Mouse (Mus musculus) heart, embryonic 15.5 days (tissue): Measurements from ENCODE around the gene Hoxb9. TPM values are rescaled to one million over a fixed set of nuclear protein-coding genes. Genes with fewer than 3 reads are reported as not detected.

Experiments used
- ATAC-seq: fragments of 200-750 bp; cut with Nextera tagmentation; replicated peaks from 2 replicates; pipeline ENCODE4 v1.8.0; 2017; ENCODE audit warnings: low read depth, moderate TSS enrichment; ENCODE audit not compliant: insufficient number of reproducible peaks, insufficient read depth, low FRiP score
- H3K27ac ChIP-seq: fragments of 300-500 bp; sonication (generic); 2 replicates; pipeline ENCODE4 v1.5.1; 2015; ENCODE audit warnings: mild to moderate bottlenecking, inconsistent platforms
- H3K27me3 ChIP-seq: fragments of 300-500 bp; sonication (generic); 2 replicates; pipeline ENCODE4 v1.6.1; 2015; ENCODE audit warnings: inconsistent platforms
- H3K36me3 ChIP-seq: fragments of 300-500 bp; sonication (generic); 2 replicates; pipeline ENCODE4 v1.6.1; 2015; ENCODE audit warnings: mild to moderate bottlenecking, inconsistent platforms
- H3K4me1 ChIP-seq: fragments of 300-500 bp; sonication (generic); replicated peaks from 2 replicates; pipeline ENCODE4 v1.6.1; 2015; ENCODE audit warnings: inconsistent platforms
- H3K4me2 ChIP-seq: fragments of 300-500 bp; sonication (generic); 2 replicates; pipeline ENCODE4 v1.6.1; 2015; ENCODE audit warnings: inconsistent platforms, mild to moderate bottlenecking, moderate library complexity
- H3K4me3 ChIP-seq: fragments of 300-500 bp; sonication (generic); 2 replicates; pipeline ENCODE4 v1.5.1; 2015; ENCODE audit warnings: mild to moderate bottlenecking, inconsistent platforms
- H3K9ac ChIP-seq: fragments of 300-500 bp; sonication (generic); 2 replicates; pipeline ENCODE4 v1.6.1; 2015; ENCODE audit warnings: mild to moderate bottlenecking, inconsistent platforms
- H3K9me3 ChIP-seq: fragments of 300-500 bp; sonication (generic); replicated peaks from 2 replicates; pipeline ENCODE4 v1.6.1; 2016; ENCODE audit warnings: inconsistent platforms
- WGBS: fragments of 180-500 bp; shearing (Covaris S2); methylation state at CpG from one replicate; pipeline ENCODE4 v1.1.7; 2015; ENCODE audit warnings: mixed read lengths; 5-methylcytosine and 5-hydroxymethylcytosine counted together
- polyA plus RNA-seq: library from polyadenylated mRNA; unstranded; fragments of >200 nt; fragmentation: Nextera tagmentation; extraction: Ambion mirVana; gene quantifications from 2 replicates; pipeline ENCODE4 v1.2.1, GENCODE M21; 2015

Gene Hoxb9
- polyA plus RNA-seq, 1 experiment from 2014 or later = 0.06 TPM

DNA sequence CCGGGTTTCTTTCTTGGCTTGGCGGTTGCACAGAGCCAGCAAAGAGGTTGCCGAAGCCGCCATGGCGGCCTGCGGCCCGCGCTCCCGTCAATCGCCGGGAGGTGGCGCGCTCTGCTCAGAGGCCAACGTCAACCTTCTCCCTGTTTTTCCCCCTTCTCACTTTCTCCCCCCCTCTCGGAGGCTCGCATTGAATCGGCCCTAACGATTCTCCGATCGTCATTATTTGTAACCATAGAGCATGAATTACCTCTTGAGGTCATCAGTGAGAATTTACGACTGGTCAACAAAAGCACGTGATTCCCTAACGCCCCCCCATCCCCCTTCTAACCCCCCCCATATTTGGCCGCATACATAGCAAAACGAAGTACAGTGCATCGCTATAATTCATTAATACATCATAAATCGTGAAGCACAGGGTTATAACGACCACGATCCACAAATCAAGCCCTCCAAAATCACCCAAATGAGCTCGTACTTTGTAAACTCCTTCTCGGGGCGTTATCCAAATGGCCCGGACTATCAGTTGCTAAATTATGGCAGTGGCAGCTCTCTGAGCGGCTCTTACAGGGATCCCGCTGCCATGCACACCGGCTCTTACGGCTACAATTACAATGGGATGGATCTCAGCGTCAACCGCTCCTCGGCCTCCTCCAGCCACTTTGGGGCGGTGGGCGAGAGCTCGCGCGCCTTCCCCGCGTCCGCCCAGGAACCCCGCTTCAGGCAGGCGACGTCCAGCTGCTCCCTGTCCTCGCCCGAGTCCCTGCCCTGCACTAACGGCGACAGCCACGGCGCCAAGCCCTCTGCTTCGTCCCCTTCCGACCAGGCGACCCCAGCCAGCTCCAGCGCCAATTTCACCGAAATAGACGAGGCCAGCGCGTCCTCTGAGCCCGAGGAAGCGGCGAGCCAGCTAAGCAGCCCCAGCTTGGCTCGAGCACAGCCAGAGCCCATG is 32.2 kb downstream of the Hoxb9 start, which contains the start of gene Hoxb5:
Gene Hoxb5, plus strand, starts transcription at position 186 of the 949 bp plus-strand sequence.
- H3K27me3 ChIP-seq = peaks cover 100% of the 10 kb centered on the region
- under 1% methylated on average over 69 of the region's 69 CpGs for WGBS
- H3K4me1 ChIP-seq = peaks cover 24% of the 10 kb centered on the region
- peak within 1 kb of the TSS; percentile 50 for H3K4me2 ChIP-seq
- no peak; the same call in 1 of the 2 replicates for ATAC-seq
- peak within 1 kb of the TSS; percentile 34; the same call in 1 of the 2 replicates for H3K9ac ChIP-seq
- H3K4me3 ChIP-seq = peak within 1 kb of the TSS; percentile 40
- no peaks in the 10 kb centered on the region for H3K9me3 ChIP-seq
- H3K36me3 ChIP-seq = no peaks in the 10 kb centered on the region
- peak within 1 kb of the TSS; percentile 11; the same call in 1 of the 2 replicates for H3K27ac ChIP-seq

DNA sequence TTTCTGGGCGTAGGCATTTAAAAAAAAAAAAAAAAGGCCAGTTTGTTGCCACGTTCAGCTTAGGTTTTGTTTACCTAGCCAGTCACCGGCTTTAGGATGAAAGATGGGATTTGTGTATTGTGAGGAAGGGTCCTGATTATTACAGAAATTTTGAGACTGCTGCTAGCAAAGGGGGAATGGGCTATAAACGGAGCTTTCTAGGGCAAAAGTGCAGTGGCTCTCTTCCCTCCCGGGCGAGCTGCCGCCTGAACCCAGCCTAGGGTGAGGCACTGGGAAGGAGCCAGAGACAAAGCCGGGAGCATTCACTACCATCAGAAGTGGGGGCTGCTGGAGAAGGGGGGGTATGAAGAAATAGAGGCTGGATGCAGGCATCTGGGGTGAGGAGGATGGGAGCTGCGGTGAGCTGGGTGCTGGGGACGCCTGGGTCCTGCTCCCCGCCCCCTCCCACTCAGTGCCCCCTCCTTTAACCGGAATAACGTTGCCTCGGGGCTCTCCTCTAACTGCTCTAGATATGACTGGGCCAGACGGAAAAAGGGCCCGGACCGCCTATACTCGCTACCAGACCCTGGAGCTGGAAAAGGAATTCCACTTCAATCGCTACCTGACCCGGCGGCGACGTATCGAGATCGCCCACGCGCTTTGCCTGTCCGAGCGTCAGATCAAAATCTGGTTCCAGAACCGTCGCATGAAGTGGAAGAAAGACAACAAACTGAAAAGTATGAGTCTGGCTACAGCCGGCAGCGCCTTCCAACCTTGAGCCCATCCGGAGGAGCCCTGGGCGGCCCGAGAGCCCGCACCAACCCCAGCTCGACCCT is 33.3 kb downstream of the Hoxb9 start:
- WGBS = 6% methylated on average over 38 of the region's 38 CpGs

DNA sequence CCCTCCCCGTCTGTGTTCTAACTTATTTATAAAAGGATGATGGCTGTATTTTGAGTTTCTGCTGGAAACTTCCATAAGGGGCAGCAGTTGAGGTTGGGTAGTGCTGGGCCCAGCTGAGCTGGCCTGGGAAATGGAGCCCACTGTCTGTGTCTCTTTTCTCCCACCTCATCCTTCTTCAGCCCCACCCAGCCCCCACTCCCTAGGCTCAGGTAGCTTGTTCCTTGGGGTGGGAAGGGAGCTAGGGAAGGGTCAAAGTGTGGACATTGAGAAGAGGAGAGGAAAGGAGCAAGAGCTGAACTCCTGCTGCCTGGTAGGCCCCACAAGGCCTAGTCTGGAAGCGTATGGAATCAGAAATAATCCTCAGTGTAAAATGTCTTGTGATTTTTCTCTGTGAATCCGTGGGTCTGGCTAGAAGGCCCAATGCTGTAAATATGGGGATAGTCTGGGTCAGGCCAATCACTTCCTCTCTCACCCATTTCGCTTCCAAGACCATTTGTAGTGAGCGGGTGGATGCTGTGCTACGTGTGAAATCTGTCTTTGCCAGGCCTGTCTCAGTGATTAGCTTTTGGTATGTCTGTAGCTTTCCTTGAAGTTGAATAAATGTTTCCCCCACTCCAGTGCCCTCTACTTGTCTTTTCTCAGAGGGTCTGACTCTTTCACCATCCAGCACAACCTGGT is 34.4 kb downstream of the Hoxb9 start:
- no peak overlapping the region for H3K27ac ChIP-seq
- no peak for ATAC-seq

More for the DNA sequence above, 33.3 kb downstream of the Hoxb9 start:
- Histone ChIP-seq H3K27me3 (peaks cover 100% of the 10 kb centered on the region), H3K27ac (no peak overlapping the region), H3K4me2 (peak overlapping the region; percentile 50), H3K4me1 (peaks cover 19% of the 10 kb centered on the region), H3K36me3 (no peaks in the 10 kb centered on the region), H3K9ac (no peak overlapping the region), H3K4me3 (peak overlapping the region; percentile 40), H3K9me3 (no peaks in the 10 kb centered on the region)
- no peak for ATAC-seq

DNA sequence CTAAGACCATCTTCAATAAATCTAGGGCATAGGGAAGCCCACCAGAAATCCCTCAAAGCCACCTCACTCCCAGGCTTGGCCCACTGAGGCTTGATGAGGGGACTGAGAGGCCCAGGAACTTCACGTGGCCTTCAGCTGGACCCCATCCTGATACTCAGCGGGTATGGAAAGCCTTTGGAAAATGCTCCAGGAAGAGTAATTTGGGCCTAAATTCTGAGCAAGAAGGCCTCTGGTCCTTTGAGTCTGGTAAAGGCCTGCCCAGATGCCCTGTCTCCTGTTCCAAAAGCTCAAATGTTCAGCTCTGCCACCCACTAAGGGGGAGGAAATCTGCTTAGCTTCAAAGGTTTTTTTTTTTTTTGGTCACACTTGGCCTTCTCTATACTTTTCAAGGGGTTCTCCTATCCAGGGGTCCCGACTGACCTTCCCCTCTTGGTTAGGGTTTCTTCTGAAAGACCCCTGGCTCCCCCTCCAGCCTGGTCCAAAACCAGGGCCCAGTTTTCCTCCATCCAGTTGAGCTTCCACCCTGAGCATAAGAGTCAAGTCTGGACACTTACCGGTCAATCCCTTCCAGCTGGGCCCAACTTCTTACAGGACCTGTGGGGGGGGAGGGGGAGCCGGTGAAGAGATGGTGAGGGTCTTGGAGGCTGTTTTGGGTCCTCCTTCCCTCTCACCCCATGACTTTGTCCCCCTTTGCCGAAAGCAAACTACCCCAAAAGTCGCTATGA is 35.1 kb downstream of the Hoxb9 start:
- H3K36me3 ChIP-seq = no peaks in the 10 kb centered on the region
- H3K9ac ChIP-seq = no peak overlapping the region
- no peaks in the 10 kb centered on the region for H3K9me3 ChIP-seq
- no peak overlapping the region; the same call in 1 of the 2 replicates for H3K4me3 ChIP-seq
- 30% methylated on average over 7 of the region's 7 CpGs for WGBS
- no peak overlapping the region for H3K4me2 ChIP-seq
- peaks cover 100% of the 10 kb centered on the region for H3K27me3 ChIP-seq
- H3K27ac ChIP-seq = no peak overlapping the region
- no peak for ATAC-seq
- peaks cover 17% of the 10 kb centered on the region; the same call in 1 of the 2 replicates for H3K4me1 ChIP-seq

More for the DNA sequence above, 34.4 kb downstream of the Hoxb9 start:
- WGBS = 70% methylated on average over 6 of the region's 6 CpGs
- peaks cover 14% of the 10 kb centered on the region for H3K4me1 ChIP-seq
- H3K36me3 ChIP-seq = no peaks in the 10 kb centered on the region
- no peak overlapping the region for H3K9ac ChIP-seq
- no peak overlapping the region for H3K4me3 ChIP-seq
- peaks cover 100% of the 10 kb centered on the region for H3K27me3 ChIP-seq
- H3K9me3 ChIP-seq = no peaks in the 10 kb centered on the region
- H3K4me2 ChIP-seq = no peak overlapping the region; the same call in 1 of the 2 replicates

DNA sequence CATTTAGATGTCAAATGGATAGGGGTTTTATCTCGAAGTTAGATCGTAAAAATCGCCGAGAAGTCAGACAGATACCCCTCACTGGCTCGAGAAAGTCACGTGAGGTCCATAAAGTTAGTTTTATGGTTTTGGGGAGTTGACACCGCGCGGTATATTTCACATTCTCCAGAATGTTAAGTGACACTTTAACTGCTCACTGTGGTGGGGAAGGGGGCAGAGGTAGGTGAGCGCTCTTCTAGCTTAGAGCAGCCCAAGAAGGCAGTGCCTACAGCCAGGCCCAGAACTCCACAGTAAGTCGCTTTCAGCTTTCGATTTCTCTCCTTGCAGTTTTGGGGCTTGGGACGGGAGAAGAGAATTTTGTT is 35.6 kb downstream of the Hoxb9 start:
- no peaks in the 10 kb centered on the region for H3K36me3 ChIP-seq
- H3K9me3 ChIP-seq = no peaks in the 10 kb centered on the region
- peaks cover 99% of the 10 kb centered on the region for H3K27me3 ChIP-seq
- H3K4me1 ChIP-seq = peaks cover 20% of the 10 kb centered on the region
- no peak overlapping the region for H3K4me2 ChIP-seq
- H3K9ac ChIP-seq = no peak overlapping the region
- no peak overlapping the region; the same call in 1 of the 2 replicates for H3K4me3 ChIP-seq
- H3K27ac ChIP-seq = no peak overlapping the region
- no peak for ATAC-seq
- WGBS = 18% methylated on average over 13 of the region's 13 CpGs

DNA sequence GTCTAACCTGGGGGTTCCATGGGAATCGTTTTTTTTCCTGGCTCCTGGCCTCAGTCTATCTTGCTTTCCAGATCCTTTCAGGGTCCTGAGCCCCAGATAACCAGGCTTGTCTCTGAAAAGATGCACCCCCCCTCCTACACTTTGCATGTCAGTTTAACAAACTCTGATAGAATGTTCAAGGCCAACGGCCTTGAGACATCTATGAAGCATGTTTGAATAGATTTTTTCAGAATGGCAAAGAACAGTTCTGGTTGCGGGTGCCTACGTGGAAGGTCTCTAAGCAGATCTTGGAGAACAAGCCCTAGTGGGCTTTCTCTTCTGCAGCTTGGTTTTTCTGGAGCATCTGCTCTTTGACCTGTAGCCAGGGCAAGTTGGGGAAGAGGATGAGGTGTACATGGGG is 37.5 kb downstream of the Hoxb9 start:
- ATAC-seq = no peak
- peaks cover 99% of the 10 kb centered on the region for H3K27me3 ChIP-seq
- no peak overlapping the region for H3K9ac ChIP-seq
- no peak overlapping the region; the same call in 1 of the 2 replicates for H3K27ac ChIP-seq
- 34% methylated on average over 4 of the region's 4 CpGs for WGBS
- H3K36me3 ChIP-seq = no peaks in the 10 kb centered on the region
- no peak overlapping the region for H3K4me2 ChIP-seq
- H3K4me1 ChIP-seq = peaks cover 18% of the 10 kb centered on the region
- H3K9me3 ChIP-seq = no peaks in the 10 kb centered on the region
- H3K4me3 ChIP-seq = no peak overlapping the region

DNA sequence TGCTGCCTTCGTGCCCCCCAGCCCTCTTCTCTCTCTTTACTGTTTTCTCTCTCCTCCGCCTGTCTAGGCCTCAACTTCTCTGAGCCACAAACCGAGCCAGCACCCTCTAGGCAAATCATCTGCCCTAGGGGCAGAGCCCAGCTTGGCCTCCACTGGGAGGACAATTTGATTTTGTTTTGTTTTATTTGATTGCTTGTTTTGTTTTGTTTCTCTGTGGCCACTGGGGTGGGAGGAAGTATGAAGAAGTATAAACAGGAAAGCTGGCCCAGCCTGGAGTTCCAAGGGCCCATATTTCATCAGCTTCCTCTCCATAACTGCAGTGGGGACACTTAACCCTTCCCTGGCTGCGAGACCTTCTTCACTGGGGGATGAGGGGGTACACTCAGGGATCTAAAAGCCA is 38.0 kb downstream of the Hoxb9 start:
- Histone ChIP-seq H3K4me3 (no peak overlapping the region), H3K4me1 (peaks cover 15% of the 10 kb centered on the region), H3K4me2 (no peak overlapping the region), H3K27ac (no peak overlapping the region; the same call in 1 of the 2 replicates), H3K9ac (no peak overlapping the region), H3K36me3 (no peaks in the 10 kb centered on the region), H3K27me3 (peaks cover 99% of the 10 kb centered on the region), H3K9me3 (no peaks in the 10 kb centered on the region)
- WGBS = 28% methylated on average over 4 of the region's 4 CpGs
- ATAC-seq = no peak

DNA sequence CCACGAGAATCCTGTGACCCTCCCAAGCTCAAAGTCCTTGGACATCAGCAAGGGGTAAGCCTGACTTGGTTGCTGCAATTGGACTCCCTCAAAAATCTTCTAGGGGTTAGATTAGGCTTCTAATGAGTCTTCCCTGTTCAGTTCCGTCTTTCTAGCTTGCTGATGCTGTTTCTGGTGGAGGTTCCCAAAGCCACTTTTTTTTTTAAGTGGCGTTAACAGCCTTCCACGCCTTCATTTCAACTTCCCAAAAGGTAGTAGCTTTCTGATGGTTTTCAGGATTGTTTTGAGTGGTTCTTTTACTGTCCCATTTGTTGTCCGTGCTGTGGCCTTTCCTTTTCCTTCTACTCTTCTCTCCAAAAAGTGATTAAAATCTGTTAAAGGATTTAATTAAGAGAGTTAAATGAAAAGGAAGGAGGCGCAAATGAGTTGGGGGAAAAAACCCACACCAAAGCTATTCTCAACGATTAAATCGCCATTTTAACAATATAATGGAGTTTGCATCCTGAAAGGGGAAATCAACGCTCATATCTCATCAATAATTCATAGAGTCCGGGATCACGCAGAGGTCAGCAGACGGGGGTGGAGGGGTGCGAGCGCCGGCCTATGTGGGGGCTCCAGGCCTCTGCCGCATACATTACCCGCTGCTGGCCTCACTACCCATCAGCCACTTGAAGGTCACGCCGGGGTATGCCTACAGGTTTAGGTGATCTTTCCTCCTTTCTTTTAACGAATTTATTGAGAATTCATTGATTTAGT is 39.1 kb downstream of the Hoxb9 start:
- Histone ChIP-seq H3K4me3 (no peak overlapping the region), H3K9ac (no peak overlapping the region), H3K9me3 (no peaks in the 10 kb centered on the region), H3K27ac (no peak overlapping the region), H3K27me3 (peaks cover 99% of the 10 kb centered on the region), H3K4me2 (peak overlapping the region; percentile 56; the same call in 1 of the 2 replicates), H3K36me3 (no peaks in the 10 kb centered on the region), H3K4me1 (peaks cover 11% of the 10 kb centered on the region)
- ATAC-seq = no peak
- 19% methylated on average over 20 of the region's 20 CpGs for WGBS

DNA sequence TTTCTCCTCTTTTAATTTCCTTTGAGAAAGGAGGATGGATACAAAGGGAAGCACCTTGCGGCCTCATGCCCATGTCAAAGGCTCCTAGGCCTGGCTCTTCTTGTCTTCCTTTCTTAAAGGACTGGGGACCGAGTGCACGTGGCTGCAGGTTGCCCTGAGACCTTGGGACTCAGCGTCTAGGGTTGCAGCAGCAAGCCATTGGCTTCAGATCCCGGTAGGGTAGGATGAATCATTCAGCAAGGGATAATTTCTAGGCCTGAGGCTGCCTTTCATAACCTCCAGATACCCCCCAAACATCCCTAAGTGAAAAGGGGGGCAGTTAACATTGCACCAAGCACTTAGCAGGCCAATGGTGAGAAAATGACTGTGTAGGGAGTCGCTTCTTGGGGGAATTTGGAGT is 39.8 kb downstream of the Hoxb9 start:
- Histone ChIP-seq H3K9ac (peak overlapping the region; percentile 21; the same call in 1 of the 2 replicates), H3K4me2 (peak overlapping the region; percentile 56), H3K9me3 (no peaks in the 10 kb centered on the region), H3K27ac (no peak overlapping the region; the same call in 1 of the 2 replicates), H3K4me3 (peak overlapping the region; percentile 40), H3K27me3 (peaks cover 99% of the 10 kb centered on the region), H3K4me1 (peaks cover 11% of the 10 kb centered on the region), H3K36me3 (no peaks in the 10 kb centered on the region)
- ATAC-seq = no peak
- WGBS = 15% methylated on average over 6 of the region's 6 CpGs
